Mouse (Mus musculus) gastrocnemius, adult 8-10 months (tissue): ENCODE results near the gene Msantd2. TPM values are rescaled to one million over a fixed set of nuclear protein-coding genes. Genes with fewer than 3 reads are reported as not detected.

ENCODE experiments used
- DNase-seq, 2 experiments: peaks; one replicate each; pipeline ENCODE4 v3.0.0; 2022; ENCODE audit warnings: low spot score in 2 of 2
- total RNA-seq, 4 experiments: library from RNA; stranded (reverse); gene quantifications; 2 replicates each; pipeline ENCODE4 v1.2.4; 2022

The Msantd2 gene
- total RNA-seq, 4 experiments from 2014 or later, result 2.2 to 3.2 (median 2.3) TPM

DNA sequence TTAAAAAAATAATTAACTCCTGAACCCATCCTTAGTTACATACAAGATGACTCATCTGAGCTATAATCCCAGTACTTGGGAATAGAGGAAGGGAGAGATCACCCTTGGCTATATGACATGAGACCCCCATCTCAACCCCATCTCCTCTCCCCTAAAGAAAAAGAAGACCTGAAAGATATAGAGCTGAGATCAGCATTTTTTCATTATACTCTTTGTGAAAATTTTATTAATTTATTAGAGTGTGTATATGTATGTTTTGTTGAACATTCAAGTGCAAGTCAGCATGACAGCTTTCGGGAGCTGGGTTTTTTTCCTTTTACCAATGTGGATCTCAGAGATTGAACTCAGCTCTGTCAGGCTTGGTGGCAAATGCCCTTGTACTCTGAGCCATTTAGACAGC is 12.1 kb downstream of the Msantd2 start:
- DNase-seq, result no peak

DNA sequence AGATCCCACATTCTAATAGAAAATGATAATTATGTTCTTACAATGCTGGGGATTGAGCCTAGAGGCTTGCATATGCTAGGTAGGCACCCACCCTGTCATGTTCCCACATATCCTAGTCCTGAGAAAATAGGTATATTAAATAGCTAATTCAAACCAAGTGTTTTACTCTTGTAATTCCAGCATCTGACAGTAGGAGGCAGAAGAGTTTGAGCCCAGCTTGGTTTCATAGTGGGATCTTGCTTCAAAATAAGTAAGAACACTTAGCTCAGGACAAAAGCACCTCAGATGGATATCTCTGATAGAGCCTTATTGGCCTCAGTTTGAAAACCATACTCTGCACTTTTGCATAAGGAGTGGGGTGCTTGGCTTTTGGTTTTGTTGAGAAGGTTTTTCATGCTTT is 15.2 kb downstream of the Msantd2 start:
- DNase-seq, result no peak

DNA sequence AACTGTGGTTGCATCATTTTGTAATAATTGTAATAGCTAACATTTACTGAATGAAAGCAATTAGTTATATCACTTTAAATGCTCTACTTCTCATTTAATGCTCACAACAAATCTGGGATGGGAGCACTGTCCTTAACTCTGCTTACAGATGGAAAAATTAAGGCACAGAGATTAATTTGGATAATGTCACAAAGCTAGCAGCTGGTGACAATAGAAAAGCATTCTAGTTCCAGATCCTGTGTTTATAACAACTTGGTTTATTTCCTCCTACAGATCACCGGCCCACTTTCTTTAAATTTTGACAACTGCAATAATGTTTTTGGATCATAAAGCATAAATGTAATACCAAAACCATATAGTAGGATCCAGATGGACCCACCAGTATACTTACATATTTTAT is 16.9 kb downstream of the Msantd2 start:
- no peak for DNase-seq

DNA sequence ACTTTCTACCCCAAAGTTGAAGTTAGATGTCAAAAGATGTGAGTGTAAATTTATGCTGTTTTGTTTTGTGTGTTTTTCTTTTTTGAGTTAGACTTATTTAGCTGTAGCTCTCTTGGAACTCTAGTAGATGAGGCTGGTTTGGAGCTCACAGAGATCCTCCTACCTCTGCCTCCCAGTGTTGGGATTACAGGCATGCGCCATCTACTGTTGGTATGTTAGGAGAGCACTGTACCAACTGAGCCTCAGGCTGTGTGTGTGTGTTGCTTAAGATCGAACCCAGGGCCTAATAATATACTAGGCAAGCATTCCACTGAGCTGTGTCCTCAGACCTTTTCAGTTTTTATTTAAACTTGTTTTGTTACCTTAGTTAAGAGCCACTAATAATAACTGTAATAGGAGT is 23.0 kb downstream of the Msantd2 start:
- DNase-seq, result no peak

DNA sequence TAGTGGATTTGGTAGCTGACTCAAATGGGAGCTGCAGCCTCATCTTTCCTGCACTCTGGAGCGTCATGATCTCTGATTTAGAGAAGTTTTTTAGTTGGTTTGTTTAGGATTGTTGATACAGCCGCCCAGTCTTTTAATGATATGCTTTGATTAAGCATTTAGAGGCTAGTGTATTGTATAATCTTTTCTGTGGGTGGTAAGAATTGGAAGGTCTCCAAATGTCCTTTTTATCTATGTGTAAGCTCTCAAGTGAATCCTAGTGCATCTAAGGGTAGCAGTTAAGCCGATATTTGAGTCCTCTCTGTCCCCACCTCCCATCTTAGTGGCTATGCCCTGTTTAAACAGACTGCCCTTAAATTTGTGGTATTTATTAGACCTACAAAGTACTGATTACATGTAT is 25.3 kb downstream of the Msantd2 start:
- no peak for DNase-seq

DNA sequence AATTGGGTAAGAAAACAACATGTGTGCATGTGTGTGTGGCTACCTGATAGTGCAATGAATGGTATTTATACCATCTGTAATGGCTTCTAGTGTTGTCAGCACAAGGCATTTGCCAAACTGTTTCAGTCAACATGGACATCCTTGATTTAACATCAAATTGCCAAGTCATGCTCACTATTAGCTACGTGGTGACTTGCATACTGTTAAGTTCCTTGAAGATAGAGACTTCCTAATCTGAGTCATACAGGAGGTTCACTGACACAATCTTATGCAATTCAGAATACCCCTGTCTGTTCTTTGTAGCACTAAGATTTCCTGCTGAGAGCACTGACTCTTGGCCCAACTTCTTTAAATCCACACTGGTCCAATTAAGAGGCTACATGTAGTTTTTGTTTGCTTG is 28.3 kb downstream of the Msantd2 start:
- no peak for DNase-seq

DNA sequence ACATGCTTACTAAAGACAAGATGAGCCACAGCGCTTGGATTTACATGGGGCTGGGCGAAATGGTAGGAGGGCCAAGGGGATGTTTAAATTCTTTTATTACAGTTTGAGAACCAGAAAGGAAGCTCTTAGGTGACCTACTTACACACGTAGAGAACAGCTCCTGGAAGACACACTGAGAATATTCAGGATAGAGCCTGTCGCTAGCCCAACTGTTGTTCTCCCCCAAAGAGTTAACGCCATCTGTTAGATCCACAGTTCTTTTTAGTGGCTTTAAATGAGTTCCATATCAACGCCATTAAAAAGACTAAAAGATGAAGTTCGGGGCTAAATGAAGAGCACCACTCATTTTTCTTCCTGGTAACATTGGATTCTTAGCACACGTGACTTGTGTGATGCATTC is 29.9 kb downstream of the Msantd2 start:
- no peak for DNase-seq

DNA sequence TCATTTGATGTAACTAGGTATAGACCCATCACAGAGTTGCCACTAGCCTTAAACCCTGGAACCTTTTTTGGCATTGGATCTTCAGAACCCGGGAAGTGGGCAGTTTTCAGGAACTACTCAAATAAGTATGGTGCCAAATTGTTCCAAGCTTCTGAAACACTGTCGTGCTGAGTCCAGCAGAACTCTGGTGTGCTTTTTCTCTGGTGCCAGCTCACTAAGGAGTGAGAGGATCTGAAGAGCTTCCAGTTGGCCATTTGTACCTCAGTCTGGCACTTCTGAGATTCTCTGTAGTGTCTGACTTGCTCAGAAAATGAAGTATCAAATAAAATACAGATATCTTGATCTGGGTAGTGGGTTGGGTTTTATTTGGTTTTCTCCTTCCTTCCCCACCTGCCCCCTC is 30.9 kb downstream of the Msantd2 start:
- no peak for DNase-seq

DNA sequence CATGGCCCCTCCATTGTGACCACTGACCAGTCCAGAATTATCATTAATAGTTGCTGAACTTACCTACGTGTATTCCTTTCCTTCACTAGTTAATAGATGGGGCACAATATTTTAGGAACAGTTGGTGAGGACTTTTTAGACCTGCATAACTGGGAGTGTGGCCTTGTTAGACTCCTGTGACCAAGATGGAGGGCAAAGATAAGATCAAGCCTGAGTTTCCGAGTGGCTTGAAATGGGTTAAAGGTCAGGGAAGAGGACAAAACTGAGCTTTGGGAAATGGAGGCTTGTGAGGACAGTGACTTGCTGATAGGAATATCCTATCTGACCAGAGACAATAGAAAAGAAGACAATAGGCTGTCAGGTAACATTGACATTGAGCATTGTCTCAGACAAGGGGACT is 36.3 kb downstream of the Msantd2 start:
- no peak for DNase-seq

DNA sequence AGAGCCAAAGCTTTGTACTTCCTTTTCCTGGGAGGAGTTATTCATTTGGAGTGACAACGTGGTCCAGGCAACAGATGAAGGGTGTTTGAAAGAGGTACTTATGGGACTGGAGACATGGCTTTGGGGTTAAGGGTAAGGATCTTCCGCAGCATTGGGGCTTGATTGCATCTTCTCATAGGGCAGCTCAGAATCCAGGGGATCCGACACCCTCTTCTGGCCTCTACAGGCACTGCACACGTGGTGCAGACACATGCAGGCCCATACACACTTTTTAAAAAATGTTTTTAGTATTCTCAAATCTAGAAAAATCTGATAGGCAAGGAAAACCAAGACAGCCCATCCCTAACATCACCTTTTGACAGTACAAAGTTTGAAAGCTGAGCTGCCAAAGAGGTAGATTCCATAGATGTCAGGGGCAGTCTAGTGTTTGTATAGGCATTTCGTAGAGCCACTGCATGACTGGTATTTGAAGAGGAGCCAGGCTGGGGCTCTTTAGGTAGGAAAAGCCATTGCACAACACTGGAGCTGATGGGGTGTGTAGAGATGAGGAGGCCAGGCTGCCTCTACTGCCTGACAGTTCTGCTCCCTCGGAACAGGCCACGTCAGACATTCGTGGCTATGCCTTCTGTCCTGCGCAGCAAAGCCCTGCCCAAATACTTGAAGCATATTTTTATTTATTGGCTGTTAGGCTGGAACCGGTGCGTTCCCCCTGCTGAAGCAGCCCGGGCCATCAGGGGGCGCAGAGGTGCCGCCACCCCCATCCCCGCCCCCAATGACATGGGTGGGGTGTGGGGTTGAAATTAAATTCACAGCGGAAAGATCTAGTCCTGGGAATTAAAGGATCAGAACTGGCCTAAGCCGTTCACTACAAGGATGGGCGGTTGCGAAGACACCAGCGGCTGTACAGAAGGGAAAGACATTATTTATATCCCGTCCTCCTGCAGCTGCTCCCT is 37.6 kb downstream of the Msantd2 start:
- no peak for DNase-seq

DNA sequence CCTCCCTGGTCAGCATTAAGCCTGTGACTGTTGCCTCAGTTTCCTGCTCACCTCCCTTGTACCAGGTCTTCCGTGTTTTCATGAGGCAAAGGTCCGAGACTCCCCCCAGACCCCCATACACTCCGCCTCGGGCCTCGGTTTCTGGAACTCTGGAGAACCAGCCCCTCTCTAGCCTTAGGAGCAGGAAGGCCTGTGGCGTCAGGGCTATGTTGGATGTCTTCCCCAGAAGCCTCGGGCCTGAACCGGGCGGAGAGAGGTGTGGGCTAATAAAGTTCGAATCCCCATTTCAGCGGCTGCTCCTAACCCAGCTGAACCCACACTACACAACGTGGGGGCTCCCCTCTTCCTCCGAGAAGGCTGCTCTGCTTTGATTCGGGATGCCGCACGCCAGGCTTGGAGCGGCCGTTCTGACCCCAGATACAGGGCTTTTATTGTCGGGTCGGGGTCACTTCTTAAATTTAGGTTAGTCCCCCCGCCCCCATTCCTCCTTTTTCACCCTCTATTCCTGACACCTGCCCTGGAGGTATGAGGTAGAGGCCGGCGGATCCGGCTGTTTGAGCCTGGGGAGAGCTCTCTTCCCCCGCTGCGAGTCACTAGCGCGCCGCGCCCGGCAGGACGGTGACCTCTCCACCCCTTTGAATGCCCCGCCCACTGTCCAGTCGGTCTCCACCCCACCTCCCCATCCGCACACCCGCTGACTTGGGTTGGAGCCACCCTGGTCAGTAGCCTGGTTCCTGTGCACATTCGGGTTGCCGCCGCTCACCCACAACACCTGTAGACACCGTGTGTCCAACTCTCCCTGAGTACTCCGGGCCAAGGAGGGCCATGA is 38.5 kb downstream of the Msantd2 start, which contains the start of gene Esam:
Esam (plus strand) TSS at position 683 of the 829 bp plus-strand sequence.
- DNase-seq, result peak in 1 of 2 experiments; percentile 48

DNA sequence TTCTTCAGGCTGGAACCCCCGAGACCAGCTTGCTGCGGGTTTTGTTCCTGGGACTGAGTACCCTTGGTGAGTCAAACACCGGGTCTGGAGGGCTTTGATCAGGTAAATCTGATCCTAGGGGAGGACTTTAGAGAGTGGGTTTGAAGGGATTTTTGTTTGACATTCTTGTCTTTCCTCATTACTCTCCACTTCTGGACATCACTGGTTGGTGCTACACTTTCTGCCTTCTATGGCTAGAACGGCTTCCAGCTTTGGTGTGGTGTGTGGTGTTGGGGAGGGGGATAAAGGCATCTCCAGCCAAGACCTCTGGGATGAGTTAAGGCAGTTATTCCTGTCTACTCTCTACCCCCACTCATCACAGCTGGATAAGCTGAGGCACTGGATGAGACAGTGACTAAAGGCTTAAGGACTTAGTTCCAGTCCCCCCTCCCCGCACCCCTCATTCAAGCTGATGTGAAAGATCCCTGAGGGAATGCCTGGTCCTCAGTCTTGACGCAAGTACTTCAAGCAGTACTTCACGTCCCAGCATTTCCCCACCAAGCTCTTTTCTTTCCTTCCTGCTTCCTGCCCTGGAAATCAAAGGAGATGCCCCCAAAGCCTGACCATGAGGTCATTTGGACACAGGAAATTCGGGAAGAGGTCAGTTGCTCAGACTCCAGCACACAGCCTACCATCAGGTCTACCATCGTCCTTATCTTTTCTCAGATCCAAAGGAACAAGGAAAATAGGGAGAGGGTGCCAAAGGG is 39.3 kb downstream of the Msantd2 start:
- no peak for DNase-seq

DNA sequence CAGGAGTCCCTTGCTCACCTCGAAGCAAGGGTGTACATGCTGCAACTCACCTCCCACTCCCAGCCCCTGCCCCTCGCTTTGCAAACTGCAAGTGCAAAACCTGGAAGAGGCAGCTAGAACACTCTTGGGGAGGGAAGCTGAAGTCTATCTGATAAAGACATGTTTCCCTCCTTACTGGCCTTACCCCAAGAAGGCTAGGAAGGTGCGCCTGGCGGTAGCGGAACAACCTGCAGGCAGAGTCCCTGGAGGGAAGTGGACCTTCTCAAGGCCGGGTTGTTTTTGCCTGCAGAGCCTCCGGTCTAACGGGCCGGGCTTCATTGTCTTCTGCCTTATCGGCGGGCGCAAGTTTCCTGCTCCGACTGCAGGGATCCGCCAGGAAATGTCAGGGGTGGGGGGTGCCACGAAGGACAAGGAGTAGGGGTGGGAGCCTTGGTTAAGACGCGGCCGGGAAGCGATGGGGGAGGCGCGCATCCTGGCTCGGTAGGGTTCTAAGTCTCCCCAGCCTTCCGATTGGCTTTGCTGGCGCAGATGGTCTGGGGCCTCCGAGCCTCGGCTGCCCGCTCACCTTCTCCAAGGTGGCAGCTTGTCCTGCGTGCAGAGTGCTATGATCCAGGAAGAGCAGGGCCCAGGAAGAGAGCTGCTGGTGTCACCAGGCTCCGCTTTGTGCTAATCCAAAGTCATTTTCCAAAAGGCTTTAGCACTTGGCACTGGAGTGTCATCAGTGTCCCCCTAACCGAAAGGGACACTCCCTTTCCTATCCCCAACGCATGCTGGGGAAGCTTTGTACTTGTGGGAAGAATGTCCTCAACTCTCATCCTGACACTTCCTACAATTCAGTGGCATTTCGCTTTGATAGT is 41.1 kb downstream of the Msantd2 start:
- peak in 1 of 2 experiments; percentile 40 for DNase-seq

DNA sequence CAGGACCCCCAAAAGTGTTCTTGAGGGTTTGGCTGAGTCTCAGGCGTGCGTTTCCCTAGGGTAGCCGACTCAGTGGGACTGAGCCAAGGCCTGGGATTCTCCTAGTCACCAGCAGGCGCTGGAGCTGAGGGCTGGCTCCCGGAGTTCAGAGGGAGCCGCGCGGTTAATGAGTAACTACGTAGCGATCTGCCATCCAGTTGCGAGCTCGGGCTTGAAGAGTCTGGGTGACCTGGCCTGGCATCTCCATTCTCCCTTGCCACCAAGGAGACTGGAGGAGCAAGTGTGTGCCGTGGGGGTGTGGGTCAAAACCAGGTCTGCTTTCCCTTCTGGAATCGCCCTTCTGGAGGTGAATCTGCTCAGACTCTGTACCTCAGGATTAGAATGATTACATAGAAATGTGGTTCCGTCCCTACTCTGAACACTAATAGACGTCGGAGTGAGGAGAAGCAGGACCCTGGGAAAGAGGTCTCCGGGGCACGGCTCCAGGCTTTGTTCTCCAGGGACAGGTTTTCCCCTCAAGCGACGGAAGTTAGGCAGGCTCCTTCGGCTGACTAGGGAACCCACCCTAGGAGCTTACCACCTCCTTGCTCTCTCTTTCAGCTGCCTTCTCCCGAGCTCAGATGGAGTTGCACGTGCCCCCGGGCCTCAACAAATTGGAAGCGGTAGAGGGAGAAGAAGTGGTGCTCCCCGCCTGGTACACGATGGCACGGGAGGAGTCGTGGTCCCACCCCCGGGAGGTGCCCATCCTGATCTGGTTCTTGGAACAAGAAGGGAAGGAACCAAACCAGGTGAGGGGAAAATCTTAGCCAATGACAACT is 42.0 kb downstream of the Msantd2 start:
- DNase-seq, result no peak

DNA sequence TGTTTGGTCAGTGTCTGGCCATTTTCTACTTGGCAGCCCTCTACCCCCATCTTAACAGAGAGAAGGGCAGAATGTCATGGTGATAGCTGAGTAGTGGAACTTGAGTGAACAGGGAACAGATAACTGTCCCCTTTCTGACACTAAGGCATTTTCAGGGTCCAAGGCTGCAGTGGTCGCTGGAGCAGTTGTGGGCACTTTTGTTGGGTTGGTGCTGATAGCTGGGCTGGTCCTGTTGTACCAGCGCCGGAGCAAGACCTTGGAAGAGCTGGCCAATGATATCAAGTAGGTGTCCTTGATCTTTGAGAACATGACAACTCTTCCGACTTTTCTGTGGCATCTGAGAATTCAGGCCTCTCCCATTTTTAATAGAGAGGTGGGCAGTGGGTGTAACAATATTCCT is 47.7 kb downstream of the Msantd2 start:
- DNase-seq, result no peak

DNA sequence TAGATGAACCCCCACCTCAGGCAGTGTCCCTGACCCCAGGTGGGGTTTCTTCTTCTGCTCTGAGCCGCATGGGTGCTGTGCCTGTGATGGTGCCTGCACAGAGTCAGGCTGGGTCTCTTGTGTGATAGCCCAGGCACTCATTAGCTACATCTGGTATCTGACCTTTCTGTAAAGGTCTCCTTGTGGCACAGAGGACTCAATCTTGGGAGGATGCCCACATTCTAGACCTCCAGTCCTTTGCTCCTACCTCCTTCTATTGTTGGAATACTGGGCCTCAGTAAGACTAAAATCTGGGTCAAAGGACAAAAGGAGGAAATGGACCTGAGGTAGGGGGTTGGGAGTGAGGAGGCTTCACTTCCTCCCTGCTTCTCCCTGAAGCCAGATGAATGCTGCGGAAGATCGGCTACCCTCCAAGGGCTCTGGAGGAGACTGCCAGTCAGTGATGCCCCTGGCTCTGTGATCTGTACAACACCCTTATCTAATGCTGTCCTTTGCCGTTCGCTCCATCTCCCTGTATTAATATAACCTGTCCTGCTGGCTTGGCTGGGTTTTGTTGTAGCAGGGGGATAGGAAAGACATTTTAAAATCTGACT is 48.6 kb downstream of the Msantd2 start:
- no peak for DNase-seq

DNA sequence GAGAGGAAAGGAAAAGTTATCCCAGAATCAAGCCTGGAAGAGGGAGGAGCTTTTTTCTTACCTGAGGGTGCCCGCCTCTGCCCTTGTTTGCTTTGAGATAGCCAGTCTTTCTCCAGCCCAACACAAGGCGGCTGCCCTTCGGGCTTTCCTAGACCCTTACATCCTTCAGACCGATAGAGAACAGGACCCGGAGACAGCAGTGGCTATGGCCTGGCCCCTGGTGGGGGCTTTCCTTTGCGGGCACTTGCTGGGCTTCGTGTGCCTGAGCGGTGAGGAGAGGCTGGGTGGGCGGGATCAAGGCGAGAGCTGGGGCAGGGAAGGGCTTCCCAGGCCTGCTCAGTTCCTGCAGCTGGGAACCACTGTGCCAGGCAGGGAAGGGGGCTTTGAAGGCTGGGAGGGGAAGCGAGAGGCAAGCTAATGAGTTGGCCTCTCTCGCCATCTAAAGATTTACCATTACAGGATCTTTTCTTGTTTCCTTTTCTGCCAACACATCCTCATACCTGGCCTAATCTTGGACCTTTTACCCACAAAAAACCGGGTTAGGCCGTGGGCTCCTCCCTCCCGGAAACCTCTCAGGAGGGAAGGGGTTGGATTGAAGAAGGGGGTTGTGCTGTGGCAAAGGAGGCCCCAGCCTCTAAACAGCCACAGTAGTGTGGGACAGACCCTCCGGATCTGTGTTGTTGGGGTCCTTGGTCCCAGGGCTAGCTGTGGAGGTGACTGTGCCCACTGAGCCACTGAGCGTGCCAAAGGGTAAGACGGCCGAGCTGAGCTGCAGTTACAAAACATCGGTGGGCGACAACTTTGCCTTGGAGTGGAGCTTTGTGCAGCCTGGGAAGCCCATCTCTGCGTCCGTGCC is 50.3 kb downstream of the Msantd2 start, which contains the start of gene Vsig2:
Vsig2 (plus strand) TSS at position 86 of the 856 bp plus-strand sequence.
- no peak for DNase-seq

DNA sequence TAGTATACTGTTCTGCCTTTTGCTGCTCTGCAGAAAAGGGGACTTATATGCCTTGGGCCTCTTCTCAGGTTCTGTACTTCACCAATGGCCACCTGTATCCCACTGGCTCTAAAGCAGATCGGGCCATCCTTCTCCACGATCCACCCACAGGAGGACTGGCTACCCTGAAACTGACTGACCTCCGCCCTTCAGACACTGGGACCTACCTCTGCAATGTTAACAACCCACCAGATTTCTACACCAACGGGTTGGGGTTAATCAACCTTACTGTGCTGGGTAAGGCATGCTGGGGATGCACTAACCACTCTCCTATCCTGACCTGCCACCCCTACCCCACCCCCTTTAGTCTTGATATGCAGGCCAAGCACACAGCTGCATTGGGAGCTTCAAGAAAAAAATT is 51.1 kb downstream of the Msantd2 start:
- no peak for DNase-seq
